Mouse (Mus musculus) heart, postnatal 14 days (tissue): ENCODE results near the gene Qk. TPM values are rescaled to one million over a fixed set of nuclear protein-coding genes. Genes with fewer than 3 reads are reported as not detected.

Experiments
- DNase-seq, 2 experiments: peaks; one replicate each; pipeline ENCODE4 v3.0.0; 2021 to 2022
- intact Hi-C: fragments of 180-260 bp; cut with DNase I; formaldehyde crosslinking; loops from one replicate; pipeline ENCODE4 v1.15.1; 2025
- total RNA-seq, 2 experiments: library from RNA; stranded (reverse); gene quantifications; 2 replicates each; pipeline ENCODE4 v1.2.3; 2021

Gene Qk
- total RNA-seq, 2 experiments from 2014 or later = 417 to 428 TPM

DNA sequence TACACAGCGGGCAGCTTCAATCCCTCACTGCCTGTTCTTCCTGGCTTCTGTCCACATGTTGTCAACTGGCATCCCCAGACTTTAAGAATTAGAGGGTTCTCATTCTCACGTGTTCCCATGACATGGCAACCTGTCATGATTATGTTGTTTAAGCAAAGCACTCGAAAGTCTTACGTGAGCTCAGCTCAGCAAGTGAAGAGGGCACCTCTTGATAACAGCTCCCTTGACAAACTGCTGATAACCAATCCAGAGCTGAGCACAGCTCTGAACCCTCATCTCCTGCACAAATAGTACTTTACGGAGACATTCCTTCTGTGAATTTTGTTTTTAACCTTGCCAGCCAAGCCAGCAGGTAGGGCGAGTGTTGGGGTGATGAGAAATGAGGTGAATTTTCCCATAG is 159.2 kb downstream of the Qk start:
- intact Hi-C loops = no loop called here
- DNase-seq = no peak

GRCm38 (mm10) chr17:10152808-10153413 is 166.7 kb downstream of the Qk start:
- intact Hi-C loops = no loop called here
- peak in 1 of 2 experiments; percentile 25 for DNase-seq
